Mouse (Mus musculus) ES-Bruce4 (cell line): ENCODE data around the gene Higd2a.

Experiments
- CTCF ChIP-seq: IDR thresholded peaks from one replicate; pipeline ENCODE4 v1.8.1; 2011; ENCODE audit warnings: low read depth, low read length
- EP300 ChIP-seq: IDR thresholded peaks from 2 replicates; pipeline ENCODE4 v1.6.1; 2011; ENCODE audit warnings: low read depth, low read length; ENCODE audit not compliant: insufficient read depth
- POLR2A ChIP-seq: IDR thresholded peaks from one replicate; pipeline ENCODE4 v1.8.1; 2011; ENCODE audit warnings: low read length; ENCODE audit not compliant: insufficient read depth

DNA sequence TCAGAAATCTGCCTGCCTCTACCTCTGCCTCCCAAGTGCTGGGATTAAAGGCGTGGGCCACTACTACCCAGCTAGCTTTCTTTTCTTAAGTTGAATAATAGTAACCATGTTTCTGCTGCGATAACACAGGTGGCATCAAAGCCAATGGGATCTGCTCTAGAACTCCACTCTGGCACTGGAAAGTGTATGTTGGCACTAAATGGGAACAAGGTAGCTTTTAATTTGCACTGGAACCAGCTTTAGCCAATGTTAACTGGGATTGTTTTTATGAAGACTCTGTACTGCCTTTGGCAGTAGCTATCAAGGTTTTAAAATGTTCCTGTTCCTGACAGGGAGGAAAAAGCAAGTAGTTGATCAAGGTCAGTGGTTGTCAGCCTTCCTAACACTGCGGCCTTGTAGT lies 45.0 kb downstream of the Higd2a start:
- TF ChIP-seq POLR2A, result no peak
- no peak for TF ChIP-seq CTCF
- TF ChIP-seq EP300, result no peak
